Mouse (Mus musculus): ENCODE measurements around the gene Rhbdd3. TPM values are rescaled to one million over a fixed set of nuclear protein-coding genes. Genes with fewer than 3 reads are reported as not detected.
A peak's percentile ranks its signal among the peaks of the same experiment; 100 is the strongest.
"Not testable (repeated sequence)": the region's sequence is repeated elsewhere in the genome, so short reads cannot be mapped to it uniquely, and the experiment has no call there.

The Rhbdd3 gene
- polyA plus RNA-seq, 1 experiment from 2014 or later, result 31.6 TPM

DNA sequence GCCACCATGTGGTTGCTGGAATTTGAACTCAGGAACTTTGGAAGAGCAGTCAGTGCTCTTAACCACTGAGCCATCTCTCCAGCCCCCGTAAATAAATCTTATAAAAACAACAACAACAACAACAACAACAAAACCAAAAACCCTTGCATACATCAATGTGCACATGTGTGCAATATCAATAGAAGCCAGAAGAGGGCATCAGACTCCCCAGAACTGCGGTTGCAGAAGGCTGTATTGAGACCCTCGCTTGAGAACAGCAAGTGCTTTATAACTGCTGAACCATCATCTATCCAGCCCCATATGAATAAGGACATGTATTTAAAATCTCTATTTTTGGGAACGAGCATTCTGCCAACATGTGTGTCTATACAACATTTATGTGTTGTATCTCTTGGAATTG is 23.8 kb upstream of the Rhbdd3 start:
- WGBS, result 64% methylated on average over 4 of the region's 4 CpGs
- H3K9me3 ChIP-seq, result no peaks in the 10 kb centered on the region
- no peaks in the 10 kb centered on the region for H3K4me1 ChIP-seq
- H3K36me3 ChIP-seq, result peaks cover 81% of the 10 kb centered on the region
- H3K27me3 ChIP-seq, result no peaks in the 10 kb centered on the region
- no peak overlapping the region for H3K4me2 ChIP-seq (replicated peaks)
- H3K4me3 ChIP-seq, result no peak overlapping the region
- ATAC-seq (replicated peaks), result 0 out of 2 replicates have a peak, but pooled peaks have one; percentile 28
- H3K9ac ChIP-seq (replicated peaks), result no peak overlapping the region
- no peak overlapping the region for H3K27ac ChIP-seq (replicated peaks)

GRCm38 (mm10) chr11:5075760-5076159 is 23.0 kb upstream of the Rhbdd3 start:
- no peak for ATAC-seq (replicated peaks)
- no peaks in the 10 kb centered on the region for H3K4me1 ChIP-seq

DNA sequence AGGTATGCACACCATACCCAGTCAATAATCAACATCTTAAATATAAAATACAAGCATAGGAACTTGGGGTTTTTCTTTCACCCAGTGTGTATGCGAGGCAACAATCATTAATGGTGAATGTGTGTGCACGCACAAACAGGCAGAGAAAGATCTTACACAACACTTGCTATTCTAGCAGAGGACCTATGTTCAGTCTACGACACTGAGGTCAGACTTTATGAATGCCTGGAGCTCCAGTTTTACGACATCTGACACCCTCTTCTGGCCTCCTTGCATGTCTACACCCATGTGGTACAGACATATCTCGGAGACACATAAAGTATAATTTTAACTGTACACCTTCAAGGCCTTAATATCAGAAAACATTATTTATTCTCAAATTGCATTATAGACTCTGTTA is 21.9 kb upstream of the Rhbdd3 start:
- ATAC-seq (replicated peaks); H3K4me3 ChIP-seq; H3K4me2 ChIP-seq (replicated peaks); H3K27ac ChIP-seq (replicated peaks); H3K9me3 ChIP-seq; H3K4me1 ChIP-seq; H3K27me3 ChIP-seq; H3K9ac ChIP-seq (replicated peaks): not testable (repeated sequence)
- H3K36me3 ChIP-seq, result peaks cover 76% of the 10 kb centered on the region
- 79% methylated on average over 4 of the region's 5 CpGs for WGBS

More at GRCm38 (mm10) chr11:5075760-5076159, 23.0 kb upstream of the Rhbdd3 start:
- H3K4me3 ChIP-seq, result no peak overlapping the region
- H3K27ac ChIP-seq (replicated peaks), result no peak overlapping the region
- H3K27me3 ChIP-seq, result no peaks in the 10 kb centered on the region
- no peak overlapping the region for H3K9ac ChIP-seq (replicated peaks)
- H3K9me3 ChIP-seq, result no peaks in the 10 kb centered on the region
- peaks cover 81% of the 10 kb centered on the region for H3K36me3 ChIP-seq
- H3K4me2 ChIP-seq (replicated peaks), result no peak overlapping the region

GRCm38 (mm10) chr11:5089147-5089546 is 9.6 kb upstream of the Rhbdd3 start:
- H3K9me3 ChIP-seq, result no peaks in the 10 kb centered on the region
- peaks cover 82% of the 10 kb centered on the region for H3K36me3 ChIP-seq
- H3K4me2 ChIP-seq (replicated peaks), result no peak overlapping the region
- WGBS, result 92% methylated on average over 1 of the region's 1 CpGs
- H3K9ac ChIP-seq (replicated peaks), result no peak overlapping the region
- H3K4me1 ChIP-seq, result peaks cover 5% of the 10 kb centered on the region; the same call in 1 of the 2 replicates
- H3K27me3 ChIP-seq, result no peaks in the 10 kb centered on the region
- no peak for ATAC-seq (replicated peaks)
- H3K27ac ChIP-seq (replicated peaks), result no peak overlapping the region
- H3K4me3 ChIP-seq, result no peak overlapping the region

DNA sequence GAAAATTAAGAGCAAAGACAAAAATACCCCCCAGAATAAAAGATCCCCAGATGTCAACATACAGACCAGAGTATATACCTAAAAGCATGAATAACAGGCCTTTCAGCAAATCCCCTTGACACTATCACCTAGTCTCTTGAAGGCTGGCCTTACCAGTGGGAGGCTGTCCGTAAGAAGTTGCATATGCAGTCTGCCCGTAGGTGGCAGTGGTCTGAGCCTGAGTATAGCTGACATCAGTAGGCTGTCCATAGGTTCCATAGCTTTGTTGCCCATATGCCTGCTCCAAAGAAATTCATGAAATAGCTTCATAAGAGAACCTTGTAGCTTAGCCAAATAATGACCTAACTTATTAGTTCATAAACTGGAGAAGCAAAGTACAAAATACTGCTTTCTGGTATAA is 7.0 kb upstream of the Rhbdd3 start:
- H3K27ac ChIP-seq (replicated peaks), result no peak overlapping the region
- H3K4me1 ChIP-seq, result peaks cover 23% of the 10 kb centered on the region
- H3K4me2 ChIP-seq (replicated peaks), result no peak overlapping the region
- H3K9me3 ChIP-seq, result no peaks in the 10 kb centered on the region
- H3K4me3 ChIP-seq, result no peak overlapping the region
- H3K27me3 ChIP-seq, result no peaks in the 10 kb centered on the region
- ATAC-seq (replicated peaks), result no peak
- H3K9ac ChIP-seq (replicated peaks), result no peak overlapping the region
- peaks cover 56% of the 10 kb centered on the region for H3K36me3 ChIP-seq
- 38% methylated on average over 2 of the region's 2 CpGs for WGBS

DNA sequence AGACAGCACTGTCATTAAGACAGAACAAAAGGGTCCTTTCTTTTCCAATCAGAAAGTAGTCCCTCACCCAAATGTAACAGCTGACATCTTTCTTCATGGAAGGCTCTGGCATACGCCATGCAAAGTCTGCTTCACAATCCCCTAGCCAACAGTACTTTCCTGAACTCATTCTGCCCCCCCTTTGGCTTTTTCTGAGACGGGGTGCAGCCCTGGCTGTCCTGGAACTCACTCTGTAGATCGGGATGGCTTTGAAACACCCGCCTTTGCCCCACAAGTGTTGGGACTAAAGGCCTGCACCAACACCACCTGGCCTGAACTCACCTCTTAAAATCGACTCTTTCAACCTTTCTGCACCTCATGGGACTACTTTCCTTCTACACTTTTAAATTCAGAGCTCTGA is 2.8 kb upstream of the Rhbdd3 start:
- H3K36me3 ChIP-seq, result peaks cover 18% of the 10 kb centered on the region
- no peak overlapping the region for H3K9ac ChIP-seq (replicated peaks)
- H3K27ac ChIP-seq (replicated peaks), result no peak overlapping the region
- no peak overlapping the region; the same call in 1 of the 2 replicates for H3K4me3 ChIP-seq
- WGBS, result 72% methylated on average over 5 of the region's 5 CpGs
- no peaks in the 10 kb centered on the region for H3K9me3 ChIP-seq
- peaks cover 43% of the 10 kb centered on the region for H3K4me1 ChIP-seq
- no peak for ATAC-seq (replicated peaks)
- H3K4me2 ChIP-seq (replicated peaks), result no peak overlapping the region
- H3K27me3 ChIP-seq, result no peaks in the 10 kb centered on the region

- 63% methylated on average over 8 of the region's 8 CpGs for WGBS
- peaks cover 11% of the 10 kb centered on the region for H3K36me3 ChIP-seq
- H3K4me2 ChIP-seq (replicated peaks), result peak overlapping the region; percentile 56
- peak overlapping the region; percentile 73 for H3K4me3 ChIP-seq
- no peak for ATAC-seq (replicated peaks)
- no peak overlapping the region for H3K27ac ChIP-seq (replicated peaks)
- no peaks in the 10 kb centered on the region for H3K9me3 ChIP-seq
- H3K4me1 ChIP-seq, result peaks cover 49% of the 10 kb centered on the region
- H3K9ac ChIP-seq (replicated peaks), result no peak overlapping the region
- H3K27me3 ChIP-seq, result no peaks in the 10 kb centered on the region
Observed at GRCm38 (mm10) chr11:5096480-5097020, 2.2 kb upstream of the Rhbdd3 start.

DNA sequence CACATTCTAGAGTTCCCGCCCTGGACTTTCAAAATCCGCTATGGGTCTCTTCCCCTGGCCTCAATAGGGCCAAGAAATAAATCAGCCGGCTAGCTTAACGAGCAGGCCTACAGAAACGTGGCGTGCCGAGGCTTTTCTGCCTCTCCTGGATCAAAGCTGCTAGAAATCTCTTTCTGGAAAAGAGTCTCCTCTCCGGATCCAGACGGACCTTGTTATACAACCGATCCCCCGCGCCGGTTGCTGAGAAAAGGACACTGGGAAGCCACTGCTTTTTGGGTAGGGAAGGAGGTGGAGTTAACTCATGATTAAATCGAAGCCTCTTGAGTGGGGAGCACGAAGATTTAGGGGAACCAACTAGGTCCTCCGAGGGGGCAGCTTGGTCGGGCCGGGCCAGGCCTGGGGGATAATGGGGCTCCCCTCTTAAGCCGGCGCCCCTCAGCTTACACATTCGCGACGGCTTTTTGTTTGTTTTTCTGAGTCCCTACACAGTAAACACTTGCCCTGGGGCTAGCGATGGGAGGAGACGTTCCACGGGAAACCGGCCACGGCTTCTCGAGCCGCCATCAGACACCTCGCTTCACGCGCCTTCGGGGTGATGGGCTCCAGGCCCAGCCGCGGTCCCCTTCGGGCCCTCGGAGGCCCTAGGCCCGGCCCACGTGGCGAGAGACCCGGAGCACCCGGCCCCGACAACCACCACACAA is 541 bp upstream of the Rhbdd3 start:
- peak overlapping the region; percentile 99 for H3K27ac ChIP-seq (replicated peaks)
- under 1% methylated on average over 44 of the region's 44 CpGs for WGBS
- no peaks in the 10 kb centered on the region for H3K36me3 ChIP-seq
- no peak; the same call in 1 of the 2 replicates for ATAC-seq (replicated peaks)
- H3K9me3 ChIP-seq, result no peaks in the 10 kb centered on the region
- H3K4me2 ChIP-seq (replicated peaks), result peak overlapping the region; percentile 56
- peak overlapping the region; percentile 73 for H3K4me3 ChIP-seq
- no peaks in the 10 kb centered on the region for H3K27me3 ChIP-seq
- H3K4me1 ChIP-seq, result peaks cover 47% of the 10 kb centered on the region
- H3K9ac ChIP-seq (replicated peaks), result peak overlapping the region; percentile 88

DNA sequence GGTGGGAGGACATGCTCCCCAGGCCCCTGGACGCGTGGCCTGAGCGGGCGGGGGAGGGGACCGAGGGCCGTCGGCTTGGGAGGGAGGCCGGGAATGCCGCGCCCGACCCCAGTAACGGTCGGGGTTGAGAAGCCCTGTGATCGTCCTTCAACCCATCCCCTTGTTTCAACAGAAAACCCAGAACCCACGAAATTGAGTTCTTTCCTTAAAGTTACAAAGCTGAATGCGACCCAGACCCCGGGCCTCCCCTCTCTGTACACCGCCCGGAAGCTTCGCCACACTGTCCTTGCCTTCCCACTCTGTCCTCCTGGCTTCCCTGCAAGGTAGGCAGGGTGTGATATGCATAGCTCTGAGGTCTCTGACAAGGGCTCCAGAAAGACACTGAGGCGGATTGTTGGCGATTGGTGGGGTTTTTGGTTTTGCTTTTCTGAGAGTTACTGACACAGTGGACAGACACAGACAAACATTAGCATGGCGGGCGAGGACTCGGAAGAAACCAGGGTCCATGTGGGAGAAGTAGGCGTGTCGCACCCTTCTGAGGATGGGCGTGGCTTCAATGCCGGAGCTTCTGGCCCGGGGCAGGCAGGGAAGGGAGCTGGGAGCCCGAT is 954 bp downstream of the Rhbdd3 start:
- ATAC-seq (replicated peaks), result peak; percentile 77
- peak overlapping the region; percentile 99 for H3K27ac ChIP-seq (replicated peaks)
- 0% methylated on average over 31 of the region's 31 CpGs for WGBS
- H3K4me3 ChIP-seq, result peak overlapping the region; percentile 73
- peak overlapping the region; percentile 88 for H3K9ac ChIP-seq (replicated peaks)
- H3K4me2 ChIP-seq (replicated peaks), result peak overlapping the region; percentile 93
- H3K36me3 ChIP-seq, result 0 out of 2 replicates have a peak, but pooled peaks cover 3% of the 10 kb centered on the region
- peaks cover 42% of the 10 kb centered on the region for H3K4me1 ChIP-seq
- no peaks in the 10 kb centered on the region for H3K27me3 ChIP-seq
- H3K9me3 ChIP-seq, result no peaks in the 10 kb centered on the region

- H3K27me3 ChIP-seq, result no peaks in the 10 kb centered on the region
- H3K4me3 ChIP-seq, result peak overlapping the region; percentile 73
- H3K36me3 ChIP-seq, result 0 out of 2 replicates have a peak, but pooled peaks cover 3% of the 10 kb centered on the region
- peak overlapping the region; percentile 99 for H3K27ac ChIP-seq (replicated peaks)
- no peaks in the 10 kb centered on the region for H3K9me3 ChIP-seq
- ATAC-seq (replicated peaks), result peak; percentile 11; the same call in 1 of the 2 replicates
- H3K4me2 ChIP-seq (replicated peaks), result peak overlapping the region; percentile 93
- H3K4me1 ChIP-seq, result peaks cover 40% of the 10 kb centered on the region
- peak overlapping the region; percentile 88 for H3K9ac ChIP-seq (replicated peaks)
- WGBS, result 5% methylated on average over 7 of the region's 7 CpGs
Observed at GRCm38 (mm10) chr11:5100283-5100682, 1.6 kb downstream of the Rhbdd3 start.

GRCm38 (mm10) chr11:5100801-5101200 is 2.1 kb downstream of the Rhbdd3 start:
- H3K27me3 ChIP-seq, result no peaks in the 10 kb centered on the region
- H3K27ac ChIP-seq (replicated peaks), result peak overlapping the region; percentile 17; the same call in 1 of the 2 replicates
- H3K4me2 ChIP-seq (replicated peaks), result peak overlapping the region; percentile 93
- no peak for ATAC-seq (replicated peaks)
- no peak overlapping the region; the same call in 1 of the 2 replicates for H3K9ac ChIP-seq (replicated peaks)
- peak overlapping the region; percentile 73 for H3K4me3 ChIP-seq
- no peaks in the 10 kb centered on the region for H3K9me3 ChIP-seq
- peaks cover 35% of the 10 kb centered on the region for H3K4me1 ChIP-seq
- 0 out of 2 replicates have a peak, but pooled peaks cover 3% of the 10 kb centered on the region for H3K36me3 ChIP-seq
- 60% methylated on average over 5 of the region's 5 CpGs for WGBS

DNA sequence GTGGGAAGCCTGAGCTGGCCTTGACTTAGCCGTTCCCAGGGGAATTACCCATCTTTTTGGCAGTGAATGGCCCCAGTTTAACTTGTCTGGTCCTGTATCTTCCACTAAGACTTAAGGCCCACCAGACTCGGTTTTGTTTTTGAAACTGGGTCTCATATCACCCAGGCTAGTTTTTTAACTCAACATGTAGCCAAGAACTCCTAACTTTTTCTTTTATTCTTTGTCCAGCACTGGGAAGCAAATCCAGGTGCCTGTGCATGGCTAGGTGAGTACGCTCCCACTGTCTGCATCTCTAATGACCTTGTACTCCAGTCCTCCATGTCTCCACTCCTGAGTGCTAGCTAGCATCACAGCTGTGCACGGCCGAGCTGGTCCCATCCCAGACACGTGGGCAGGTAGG is 2.9 kb downstream of the Rhbdd3 start:
- Histone ChIP-seq H3K4me2 (replicated peaks) (no peak overlapping the region), H3K27me3 (no peaks in the 10 kb centered on the region), H3K36me3 (0 out of 2 replicates have a peak, but pooled peaks cover 3% of the 10 kb centered on the region), H3K9ac (replicated peaks) (no peak overlapping the region), H3K9me3 (no peaks in the 10 kb centered on the region), H3K27ac (replicated peaks) (no peak overlapping the region), H3K4me3 (no peak overlapping the region), H3K4me1 (peaks cover 27% of the 10 kb centered on the region)
- no peak for ATAC-seq (replicated peaks)
- WGBS, result 87% methylated on average over 6 of the region's 6 CpGs

Data from forebrain, embryonic 15.5 days (tissue).